Mouse (Mus musculus) ES-E14 (cell line): ENCODE data around the gene Mcam.

Experiments used
- CHD2 ChIP-seq: IDR thresholded peaks from 2 replicates; pipeline ENCODE4 v1.6.1; 2014; ENCODE audit warnings: mild to moderate bottlenecking, low read depth, low read length, inconsistent platforms
- HCFC1 ChIP-seq: IDR thresholded peaks from 2 replicates; pipeline ENCODE4 v1.6.1; 2012; ENCODE audit warnings: low read length, inconsistent platforms, borderline replicate concordance; ENCODE audit not compliant: insufficient read depth
- ZNF384 ChIP-seq: IDR thresholded peaks from 2 replicates; pipeline ENCODE4 v1.6.1; 2012; ENCODE audit warnings: low read depth, low read length, inconsistent platforms

DNA sequence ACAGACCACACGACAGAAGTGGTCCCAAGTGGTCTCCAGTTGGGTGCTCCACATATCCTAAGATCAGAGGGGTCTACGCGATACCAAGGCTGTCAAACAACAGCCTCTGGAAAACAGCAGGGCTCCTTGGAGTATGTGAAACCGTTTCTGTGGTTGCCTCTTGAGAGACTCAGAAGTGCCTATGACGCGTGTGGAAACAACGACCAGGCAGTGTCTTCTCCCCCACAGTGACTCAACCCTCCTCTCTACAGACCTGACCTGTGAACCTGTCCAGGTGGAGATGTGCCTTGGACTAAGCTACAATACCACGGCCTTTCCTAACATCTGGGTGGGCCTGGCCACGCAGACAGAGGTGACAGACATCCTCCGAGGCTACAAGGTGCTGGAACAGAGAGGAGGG, 28.5 kb upstream of the Mcam start:
- TF ChIP-seq ZNF384 (no peak), CHD2 (no peak), HCFC1 (no peak)
